Mouse (Mus musculus) intestine, embryonic 14.5 days (tissue): ENCODE measurements around the gene D630039A03Rik. TPM values are rescaled to one million over a fixed set of nuclear protein-coding genes. Genes with fewer than 3 reads are reported as not detected.
"Not testable (repeated sequence)": the region's sequence is repeated elsewhere in the genome, so short reads cannot be mapped to it uniquely, and the experiment has no call there.

Experiments
- ATAC-seq: fragments of 200-750 bp; cut with Nextera tagmentation; replicated peaks from 2 replicates; pipeline ENCODE4 v1.8.0; 2017; ENCODE audit warnings: low read depth, moderate number of reproducible peaks, moderate TSS enrichment, moderate library complexity; ENCODE audit not compliant: low FRiP score, low TSS enrichment
- DNase-seq: peaks from one replicate; pipeline ENCODE4 v3.0.0-alpha.2; 2018; ENCODE audit warnings: low spot score
- H3K27ac ChIP-seq: fragments of 300-500 bp; sonication (generic); 2 replicates; pipeline ENCODE4 v1.5.1; 2014; ENCODE audit warnings: low read depth, mild to moderate bottlenecking, control low read depth
- H3K27me3 ChIP-seq: fragments of 300-500 bp; sonication (generic); replicated peaks from 2 replicates; pipeline ENCODE4 v1.6.1; 2014; ENCODE audit warnings: low read length, control low read depth; ENCODE audit not compliant: control insufficient read depth, insufficient read depth
- H3K36me3 ChIP-seq: fragments of 300-500 bp; sonication (generic); 2 replicates; pipeline ENCODE4 v1.6.1; 2014; ENCODE audit warnings: low read length, control low read depth; ENCODE audit not compliant: control insufficient read depth, insufficient read depth
- H3K4me1 ChIP-seq: fragments of 300-500 bp; sonication (generic); replicated peaks from 2 replicates; pipeline ENCODE4 v1.6.1; 2014; ENCODE audit warnings: low read length, control low read depth, mixed read lengths; ENCODE audit not compliant: control insufficient read depth, insufficient read depth
- H3K4me2 ChIP-seq: fragments of 300-500 bp; sonication (generic); 2 replicates; pipeline ENCODE4 v1.6.1; 2014; ENCODE audit warnings: low read length
- H3K4me3 ChIP-seq: fragments of 300-500 bp; sonication (generic); 2 replicates; pipeline ENCODE4 v1.5.1; 2014; ENCODE audit warnings: low read depth, low read length, control low read depth, mixed read lengths
- H3K9ac ChIP-seq: fragments of 300-500 bp; sonication (generic); 2 replicates; pipeline ENCODE4 v1.6.1; 2014; ENCODE audit warnings: mild to moderate bottlenecking, low read length
- H3K9me3 ChIP-seq: fragments of 300-500 bp; sonication (generic); 2 replicates; pipeline ENCODE4 v1.6.1; 2016; ENCODE audit warnings: low read length, control low read depth; ENCODE audit not compliant: control insufficient read depth
- WGBS: fragments of 180-500 bp; shearing (Covaris S2); extraction: QIAGEN DNeasy Blood & Tissue Kit; methylation state at CpG from one replicate; pipeline ENCODE4 v1.1.7; 2014; 5-methylcytosine and 5-hydroxymethylcytosine counted together
- polyA plus RNA-seq: library from polyadenylated mRNA; unstranded; fragments of >200 nt; fragmentation: Nextera tagmentation; extraction: Ambion mirVana; gene quantifications from 2 replicates; pipeline ENCODE4 v1.2.1, GENCODE M21; 2014

The D630039A03Rik gene
- polyA plus RNA-seq, 1 experiment from 2014 or later, result 6.1 TPM

DNA sequence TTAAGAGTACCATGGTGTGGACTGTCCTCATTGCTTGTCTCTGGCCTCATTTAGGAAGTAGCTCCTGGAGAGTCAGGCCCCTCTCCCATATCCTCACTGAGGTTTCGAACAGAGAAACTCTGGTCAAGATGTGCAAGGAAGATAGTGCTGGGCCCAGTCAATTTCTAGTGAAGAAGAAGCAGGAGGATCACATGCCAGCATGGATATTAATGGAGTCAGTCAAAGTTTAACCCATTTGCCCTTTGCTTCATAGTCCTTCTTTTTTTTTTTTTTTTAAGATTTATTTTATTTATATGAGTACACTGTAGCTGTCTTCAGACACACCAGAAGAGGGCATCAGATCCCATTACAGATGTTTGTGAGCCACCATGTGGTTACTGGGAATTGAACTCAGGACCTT is 27.1 kb downstream of the D630039A03Rik start:
- not testable (repeated sequence) for H3K4me3 ChIP-seq, H3K4me2 ChIP-seq, DNase-seq, H3K27ac ChIP-seq, H3K27me3 ChIP-seq, H3K9ac ChIP-seq, H3K4me1 ChIP-seq, H3K9me3 ChIP-seq, ATAC-seq
- WGBS, result 83% methylated on average over 1 of the region's 1 CpGs
- peaks cover 11% of the 10 kb centered on the region for H3K36me3 ChIP-seq

DNA sequence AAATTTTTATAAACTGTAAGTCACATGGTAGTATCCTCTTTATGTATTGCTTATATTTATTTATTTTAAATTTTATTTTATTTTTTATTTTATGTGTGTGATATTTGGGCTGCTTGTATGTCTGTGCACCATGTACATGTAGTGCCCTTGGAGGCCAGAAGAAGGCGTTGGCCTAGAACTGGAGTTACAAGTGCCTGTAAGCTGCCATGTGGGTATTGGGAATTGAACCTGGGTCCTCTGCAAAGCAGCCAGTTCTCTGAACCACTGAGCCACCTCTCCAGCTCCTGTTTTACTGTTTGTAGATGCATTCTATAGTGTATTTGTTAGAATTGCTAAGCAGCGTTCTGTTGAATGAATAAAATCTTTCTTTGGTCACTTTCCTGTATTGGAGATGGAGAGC is 27.9 kb downstream of the D630039A03Rik start:
- DNase-seq (no peak), ATAC-seq (no peak)
- Histone ChIP-seq H3K36me3 (peaks cover 6% of the 10 kb centered on the region), H3K4me2 (no peak overlapping the region), H3K27ac (no peak overlapping the region), H3K9ac (no peak overlapping the region), H3K9me3 (no peaks in the 10 kb centered on the region), H3K4me3 (no peak overlapping the region), H3K27me3 (no peaks in the 10 kb centered on the region), H3K4me1 (peaks cover 9% of the 10 kb centered on the region)
- 97% methylated on average over 2 of the region's 2 CpGs for WGBS

DNA sequence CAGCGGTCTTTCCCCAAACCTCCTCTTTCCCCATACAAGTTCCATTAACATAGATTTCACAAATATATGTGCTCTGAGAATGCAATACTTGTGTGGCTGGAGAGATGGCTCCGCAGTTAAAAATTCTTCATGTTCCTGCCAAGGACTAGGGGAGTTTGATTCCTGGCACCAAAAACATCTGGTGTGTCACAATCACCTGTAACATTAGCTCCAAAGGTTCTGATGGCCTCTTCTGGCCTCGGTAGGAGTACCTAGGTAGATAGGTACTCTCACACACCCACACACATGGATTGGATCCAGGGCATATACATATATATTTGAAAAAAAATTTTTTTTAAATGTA is 29.2 kb downstream of the D630039A03Rik start:
- no peaks in the 10 kb centered on the region for H3K36me3 ChIP-seq
- H3K4me3 ChIP-seq, result no peak overlapping the region
- peaks cover 9% of the 10 kb centered on the region for H3K4me1 ChIP-seq
- no peaks in the 10 kb centered on the region for H3K27me3 ChIP-seq
- H3K9me3 ChIP-seq, result no peaks in the 10 kb centered on the region
- no peak overlapping the region for H3K9ac ChIP-seq
- WGBS, result 92% methylated on average over 3 of the region's 3 CpGs
- no peak overlapping the region for H3K27ac ChIP-seq
- DNase-seq, result no peak
- no peak overlapping the region for H3K4me2 ChIP-seq
- no peak for ATAC-seq

DNA sequence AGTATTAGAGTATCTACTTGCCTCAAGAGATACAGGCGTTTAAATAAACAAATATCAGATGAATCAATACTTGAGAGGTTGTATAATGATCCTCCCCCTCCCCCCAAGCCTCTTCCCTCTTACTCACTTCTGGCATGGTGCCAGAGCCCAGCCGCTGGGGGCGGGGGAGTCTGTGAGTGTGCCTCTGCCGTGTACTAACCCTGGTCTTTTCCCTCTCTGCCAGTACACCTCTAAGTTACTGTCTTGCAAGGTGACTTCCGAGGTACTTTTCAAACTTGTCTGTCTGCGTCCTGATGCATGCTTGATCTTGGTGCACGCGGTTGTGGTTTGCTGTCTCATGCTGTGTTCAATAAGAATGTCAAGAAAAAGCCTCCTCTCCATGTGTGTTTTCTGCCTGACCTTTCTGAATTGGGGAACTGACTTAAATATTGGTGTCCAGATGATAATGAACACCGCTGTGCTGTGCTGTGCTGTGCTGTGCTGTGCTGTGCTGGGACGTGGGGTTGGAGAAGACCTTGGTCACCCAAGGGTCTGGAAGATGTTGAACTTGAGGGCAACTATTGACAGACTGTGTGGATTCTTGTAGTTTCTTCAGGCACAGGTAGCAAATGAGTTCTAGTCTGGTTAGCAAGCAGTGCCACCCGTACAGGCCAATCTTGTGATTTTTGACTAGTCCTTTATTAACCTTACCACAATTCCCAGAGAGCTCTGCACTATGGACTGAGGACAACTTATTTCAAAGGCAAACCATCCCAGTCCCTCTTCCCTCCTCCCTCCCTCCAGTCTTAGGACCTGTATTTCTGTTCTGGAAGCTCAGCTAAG is 29.8 kb downstream of the D630039A03Rik start:
- no peak overlapping the region for H3K4me2 ChIP-seq
- H3K4me3 ChIP-seq, result no peak overlapping the region
- ATAC-seq (no peak), DNase-seq (peak; percentile 61)
- H3K9me3 ChIP-seq, result no peaks in the 10 kb centered on the region
- WGBS, result 50% methylated on average over 11 of the region's 11 CpGs
- H3K4me1 ChIP-seq, result peaks cover 9% of the 10 kb centered on the region
- H3K9ac ChIP-seq, result no peak overlapping the region
- no peaks in the 10 kb centered on the region for H3K27me3 ChIP-seq
- no peak overlapping the region for H3K27ac ChIP-seq
- no peaks in the 10 kb centered on the region for H3K36me3 ChIP-seq

GRCm38 (mm10) chr4:57885186-57885585 is 30.9 kb downstream of the D630039A03Rik start:
- WGBS, result 71% methylated on average over 2 of the region's 2 CpGs
- ATAC-seq, result no peak

DNA sequence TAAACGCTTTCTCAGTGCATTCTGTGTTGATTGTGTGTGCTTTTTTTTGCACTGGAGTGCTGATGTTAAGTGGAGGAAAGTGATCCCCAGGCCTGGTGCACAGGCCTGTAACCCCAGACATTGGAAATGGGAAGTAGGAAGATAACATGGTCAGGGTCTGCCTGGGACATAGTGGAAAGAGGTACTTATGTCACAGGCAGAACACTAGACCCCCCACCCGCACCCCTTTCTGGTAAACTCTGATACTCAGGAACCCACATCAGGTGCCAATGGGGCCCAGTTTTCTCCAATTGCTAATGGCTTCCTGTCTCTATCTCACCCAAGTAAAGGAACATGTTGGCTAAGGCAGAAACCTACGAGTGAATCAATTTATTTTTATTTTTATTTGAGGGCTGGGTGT is 31.6 kb downstream of the D630039A03Rik start:
- Histone ChIP-seq H3K27ac (no peak overlapping the region), H3K27me3 (no peaks in the 10 kb centered on the region), H3K36me3 (no peaks in the 10 kb centered on the region), H3K4me1 (peaks cover 12% of the 10 kb centered on the region), H3K4me2 (no peak overlapping the region), H3K9me3 (no peaks in the 10 kb centered on the region), H3K4me3 (no peak overlapping the region), H3K9ac (no peak overlapping the region)
- no peak for ATAC-seq
- DNase-seq, result no peak
- WGBS, result 87% methylated on average over 3 of the region's 3 CpGs

More at GRCm38 (mm10) chr4:57885186-57885585, 30.9 kb downstream of the D630039A03Rik start:
- Histone ChIP-seq H3K27me3 (no peaks in the 10 kb centered on the region), H3K36me3 (no peaks in the 10 kb centered on the region), H3K4me2 (no peak overlapping the region), H3K9ac (no peak overlapping the region), H3K4me3 (no peak overlapping the region), H3K27ac (no peak overlapping the region), H3K9me3 (no peaks in the 10 kb centered on the region), H3K4me1 (peaks cover 9% of the 10 kb centered on the region)
- DNase-seq, result no peak

- H3K4me2 ChIP-seq, result no peak overlapping the region
- no peaks in the 10 kb centered on the region for H3K27me3 ChIP-seq
- no peak overlapping the region for H3K9ac ChIP-seq
- H3K27ac ChIP-seq, result no peak overlapping the region
- no peaks in the 10 kb centered on the region for H3K36me3 ChIP-seq
- H3K9me3 ChIP-seq, result no peaks in the 10 kb centered on the region
- H3K4me1 ChIP-seq, result peaks cover 12% of the 10 kb centered on the region
- 0 out of 2 replicates have a peak, but pooled peaks have one; percentile 22 for ATAC-seq
- DNase-seq, result no peak
- 63% methylated on average over 7 of the region's 7 CpGs for WGBS
- H3K4me3 ChIP-seq, result no peak overlapping the region
Measured at GRCm38 (mm10) chr4:57883520-57884421, 32.3 kb downstream of the D630039A03Rik start.

- Histone ChIP-seq H3K9ac (no peak overlapping the region), H3K27ac (no peak overlapping the region), H3K36me3 (no peaks in the 10 kb centered on the region), H3K4me3 (no peak overlapping the region), H3K27me3 (no peaks in the 10 kb centered on the region), H3K4me1 (0 out of 2 replicates have a peak, but pooled peaks cover 3% of the 10 kb centered on the region), H3K4me2 (no peak overlapping the region), H3K9me3 (no peaks in the 10 kb centered on the region)
- peak; percentile 96 for DNase-seq
- 12% methylated on average over 6 of the region's 6 CpGs for WGBS
- no peak for ATAC-seq
Measured at GRCm38 (mm10) chr4:57879804-57880357, 36.2 kb downstream of the D630039A03Rik start.
